ENCODE assay signal across 7 mouse cellular contexts in genomic region chr4:124882151-124882729, GRCm38 (mm10). TPM values are rescaled to one million over a fixed set of nuclear protein-coding genes. Genes with fewer than 3 reads are reported as not detected.
DNase-seq lines count a peak whose midpoint lies in the region; ATAC-seq lines count a peak whose summit lies in the region.

No protein-coding gene starts in this region.

- 0 out of 2 replicates have a peak, but pooled peaks have one; percentile 15 for ATAC-seq in limb, embryonic 15.5 days (ENCODE audit: insufficient number of reproducible peaks, low FRiP score, low TSS enrichment, low read depth)
- peak; percentile 30 for ATAC-seq in neural tube, embryonic 14.5 days (ENCODE audit: low read depth)

- H3K27me3 ChIP-seq in limb, embryonic 15.5 days, result peaks cover 77% of the 10 kb centered on the region
- no peaks in the 10 kb centered on the region; the same call in 1 of the 2 replicates for H3K27me3 ChIP-seq in neural tube, embryonic 14.5 days (ENCODE audit: control insufficient read depth, insufficient read depth, low read length)

- peaks cover 15% of the 10 kb centered on the region for H3K4me1 ChIP-seq in limb, embryonic 15.5 days
- 0 out of 2 replicates have a peak, but pooled peaks cover 7% of the 10 kb centered on the region for H3K4me1 ChIP-seq in neural tube, embryonic 14.5 days (ENCODE audit: control insufficient read depth, insufficient read depth, low read length)

- DNase-seq in right cerebral cortex, adult 18-20 months, result peak; percentile 35
- no peak for DNase-seq in right cerebral cortex, postnatal 36 days (ENCODE audit: low spot score in 2 of 2)
- DNase-seq in embryo, embryonic 10.5 days (ENCODE audit: low spot score), result peak; percentile 60
- peak; percentile 68 for DNase-seq in heart, postnatal 4 days
- DNase-seq in urinary bladder, adult 2 months (ENCODE audit: low spot score), result no peak

- WGBS in limb, embryonic 15.5 days, result 1% methylated on average over 35 of the region's 37 CpGs
- WGBS in neural tube, embryonic 14.5 days, result 1% methylated on average over 28 of the region's 37 CpGs

- H3K4me3 ChIP-seq in limb, embryonic 15.5 days, result no peak overlapping the region; the same call in 1 of the 2 replicates
- peak overlapping the region; percentile 42 for H3K4me3 ChIP-seq in neural tube, embryonic 14.5 days (ENCODE audit: low read depth, low read length)

- H3K9ac ChIP-seq in limb, embryonic 15.5 days, result no peak overlapping the region
- peak overlapping the region; percentile 55 for H3K9ac ChIP-seq in neural tube, embryonic 14.5 days (replicated peaks; ENCODE audit: low read depth, low read length)

- H3K27ac ChIP-seq in limb, embryonic 15.5 days, result no peak overlapping the region
- peak overlapping the region; percentile 22; the same call in 1 of the 2 replicates for H3K27ac ChIP-seq in neural tube, embryonic 14.5 days (ENCODE audit: low read depth, low read length)

- H3K4me2 ChIP-seq in limb, embryonic 15.5 days, result no peak overlapping the region; the same call in 1 of the 2 replicates
- H3K4me2 ChIP-seq in neural tube, embryonic 14.5 days (ENCODE audit: low read depth, low read length), result peak overlapping the region; percentile 65

- H3K36me3 ChIP-seq in limb, embryonic 15.5 days, result no peaks in the 10 kb centered on the region
- H3K36me3 ChIP-seq in neural tube, embryonic 14.5 days (ENCODE audit: control insufficient read depth, insufficient read depth, low read length), result no peaks in the 10 kb centered on the region

- H3K9me3 ChIP-seq in limb, embryonic 15.5 days, result no peaks in the 10 kb centered on the region
- no peaks in the 10 kb centered on the region for H3K9me3 ChIP-seq in neural tube, embryonic 14.5 days (ENCODE audit: control insufficient read depth, low read length)

RNA-seq across cellular contexts. Expression of gene Epha10, which starts 1.5 kb away (rescaled TPM):
- not detected for total RNA-seq in heart, postnatal 4 days (2021)
- 0.05 and 0.08 TPM in 2 replicates for polyA plus RNA-seq in limb, embryonic 15.5 days (2015; fragmentation: Nextera tagmentation; extraction: Ambion mirVana)
- polyA plus RNA-seq in neural tube, embryonic 14.5 days (2014; fragmentation: Nextera tagmentation; extraction: Ambion mirVana), result 7.4 and 9.3 TPM in 2 replicates
- polyA plus RNA-seq in urinary bladder, adult 2 months (2012; rRNA removed), result not detected in 2 replicates

RNA-seq across cellular contexts. Expression of gene Maneal, which starts 20.3 kb away (rescaled TPM):
- total RNA-seq in heart, postnatal 4 days (2021), result under 1 TPM in 1 of 2 experiments, not detected in 1; 0.11 TPM
- 0.25 and 0.52 TPM in 2 replicates for polyA plus RNA-seq in limb, embryonic 15.5 days (2015; fragmentation: Nextera tagmentation; extraction: Ambion mirVana)
- polyA plus RNA-seq in neural tube, embryonic 14.5 days (2014; fragmentation: Nextera tagmentation; extraction: Ambion mirVana), result 16.5 and 19.0 TPM in 2 replicates
- 0.65 and 0.76 TPM in 2 replicates for polyA plus RNA-seq in urinary bladder, adult 2 months (2012; rRNA removed)

RNA-seq across cellular contexts. Expression of gene 1110065P20Rik, which starts 31.2 kb away (rescaled TPM):
- 10 to 100 TPM; 29.8 to 35.6 TPM for total RNA-seq in heart, postnatal 4 days (2021)
- 51.9 and 55.7 TPM in 2 replicates for polyA plus RNA-seq in limb, embryonic 15.5 days (2015; fragmentation: Nextera tagmentation; extraction: Ambion mirVana)
- polyA plus RNA-seq in neural tube, embryonic 14.5 days (2014; fragmentation: Nextera tagmentation; extraction: Ambion mirVana), result 86.5 and 104 TPM in 2 replicates
- polyA plus RNA-seq in urinary bladder, adult 2 months (2012; rRNA removed), result 32.4 and 37.5 TPM in 2 replicates

RNA-seq across cellular contexts. Expression of gene Yrdc, which starts 31.8 kb away (rescaled TPM):
- 10 to 100 TPM; 25.9 to 28.4 TPM for total RNA-seq in heart, postnatal 4 days (2021)
- 32.1 and 40.1 TPM in 2 replicates for polyA plus RNA-seq in limb, embryonic 15.5 days (2015; fragmentation: Nextera tagmentation; extraction: Ambion mirVana)
- polyA plus RNA-seq in neural tube, embryonic 14.5 days (2014; fragmentation: Nextera tagmentation; extraction: Ambion mirVana), result 48.8 and 51.4 TPM in 2 replicates
- polyA plus RNA-seq in urinary bladder, adult 2 months (2012; rRNA removed), result 32.5 and 47.3 TPM in 2 replicates

RNA-seq across cellular contexts. Expression of gene 9930104L06Rik, which starts 54.6 kb away (rescaled TPM):
- 10 to 100 TPM in 1 of 2 experiments, 1 to 10 TPM in 1; 8.6 to 12.0 TPM for total RNA-seq in heart, postnatal 4 days (2021)
- polyA plus RNA-seq in limb, embryonic 15.5 days (2015; fragmentation: Nextera tagmentation; extraction: Ambion mirVana), result 13.8 and 16.6 TPM in 2 replicates
- polyA plus RNA-seq in neural tube, embryonic 14.5 days (2014; fragmentation: Nextera tagmentation; extraction: Ambion mirVana), result 6.0 and 6.7 TPM in 2 replicates
- 17.4 and 17.8 TPM in 2 replicates for polyA plus RNA-seq in urinary bladder, adult 2 months (2012; rRNA removed)

Comparison
In these comparisons a context has a peak if more than half of its experiments do, and no peak if none do; other contexts are left out.
1. DNase-seq: peak in right cerebral cortex, adult 18-20 months (single experiment), embryo, embryonic 10.5 days (single experiment) and heart, postnatal 4 days (single experiment); none in right cerebral cortex, postnatal 36 days (0 of 2) and urinary bladder, adult 2 months (single experiment).